Mouse (Mus musculus): Measurements from ENCODE around the gene Tap2.

DNA sequence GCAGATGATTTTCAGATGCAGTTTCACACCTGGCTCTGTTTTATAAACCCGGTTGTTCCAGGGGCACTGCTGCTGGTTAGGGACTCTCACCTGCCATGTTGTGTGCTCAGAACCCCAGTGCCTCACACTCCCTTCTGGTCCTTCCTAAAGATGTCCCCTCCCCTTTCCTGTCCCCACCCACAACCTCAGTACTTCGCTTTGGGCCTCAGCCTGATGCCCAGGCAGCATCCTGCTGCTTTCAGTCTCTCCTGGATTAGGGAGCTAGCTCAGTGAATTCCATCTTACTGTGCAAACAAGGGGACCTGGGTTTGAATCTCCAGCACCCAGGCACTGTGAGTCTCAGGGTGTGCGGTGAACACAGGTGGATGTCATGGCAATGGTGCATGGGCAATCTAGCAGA is 4.1 kb downstream of the Tap2 start:
- TF ChIP-seq TAL1 (IDR thresholded peaks at IDR 0.05; ENCODE audit: low read length), result no peak
- no peak for TF ChIP-seq GATA1 (IDR thresholded peaks at IDR 0.05; ENCODE audit: low read length)

Measured in erythroblast, embryonic 14.5 days (primary cell).